Mouse (Mus musculus): ENCODE measurements at regions not wholly inside any gene's neighbourhood (a gene's known extent, or its start where the extent isn't known, plus 50 kb on each side); places are given as distances from the start of the nearest gene placed in this dataset.

DNA sequence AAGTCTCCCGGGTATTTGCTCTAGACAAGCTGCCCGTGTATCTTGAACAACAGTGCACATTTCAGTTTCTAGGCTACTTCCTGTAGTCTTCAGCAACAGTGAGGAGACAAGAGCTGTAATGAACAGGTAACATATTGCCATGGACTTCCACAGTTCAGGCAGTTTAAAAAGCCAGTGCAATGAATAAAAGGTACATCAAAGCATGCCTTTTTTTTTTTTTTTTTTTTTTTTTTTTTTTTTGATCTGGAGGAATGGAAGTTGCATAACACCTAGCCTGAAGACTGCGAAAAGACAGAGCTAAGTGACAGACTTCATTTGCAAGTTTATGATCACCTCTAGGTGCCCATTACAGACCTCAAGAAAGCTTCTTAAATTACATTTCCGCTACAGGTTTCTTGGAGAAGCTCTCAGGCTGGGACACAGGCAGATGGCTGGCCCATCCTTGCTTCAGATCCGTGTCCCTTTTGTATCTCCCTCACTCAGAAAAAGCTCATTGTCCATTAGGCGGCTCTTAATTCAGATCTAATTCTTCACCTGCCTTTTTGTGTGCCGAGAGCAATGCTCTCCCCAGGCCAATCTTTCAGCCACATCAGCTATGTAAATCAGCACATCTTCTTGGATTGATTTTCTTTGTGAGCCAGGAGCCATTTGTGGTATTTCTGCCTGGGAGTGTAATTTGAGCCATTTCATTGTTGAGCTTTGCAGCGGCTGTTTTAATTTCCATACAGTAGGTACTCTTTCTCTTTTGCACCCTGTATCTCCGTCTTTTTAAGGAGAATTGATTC lies 78.6 kb upstream of the Cnr1 start:
- in situ Hi-C loops (cut with MboI; ENCODE audit: low sequenced_read_pairs in 2 of 2, unreplicated experiment in 2 of 2) = no loop called here
- no peak overlapping the region for H3K9ac ChIP-seq (ENCODE audit: insufficient read depth, low read depth, low read length, poor library complexity, severe bottlenecking)
- H3K9me3 ChIP-seq (ENCODE audit: control insufficient read depth, insufficient read depth, low read depth, low read length) = no peaks in the 10 kb centered on the region
- no peak overlapping the region for H3K27ac ChIP-seq (ENCODE audit: insufficient read depth, low read depth, low read length, poor library complexity, severe bottlenecking)
- TF ChIP-seq ZNF384 (IDR thresholded peaks at IDR 0.05; ENCODE audit: low read depth, low read length) = peak; percentile 85
- no peak for TF ChIP-seq CHD2 (IDR thresholded peaks at IDR 0.05; ENCODE audit: low read depth, low read length)
- peak; percentile 13 for DNase-seq (ENCODE audit: low read depth, low spot score)
- no peak overlapping the region for H3K4me3 ChIP-seq (ENCODE audit: insufficient read depth in 1 of 2, low read depth in 1 of 2, low read length in 2 of 2, poor library complexity in 1 of 2, severe bottlenecking in 1 of 2)
- no peaks in the 10 kb centered on the region for H3K36me3 ChIP-seq (ENCODE audit: control insufficient read depth, insufficient read depth, low read length, poor library complexity, severe bottlenecking)
- H3K4me1 ChIP-seq (ENCODE audit: control insufficient read depth in 2 of 2, insufficient read depth in 2 of 2, low read length in 2 of 2, poor library complexity in 1 of 2) = no peaks in the 10 kb centered on the region

DNA sequence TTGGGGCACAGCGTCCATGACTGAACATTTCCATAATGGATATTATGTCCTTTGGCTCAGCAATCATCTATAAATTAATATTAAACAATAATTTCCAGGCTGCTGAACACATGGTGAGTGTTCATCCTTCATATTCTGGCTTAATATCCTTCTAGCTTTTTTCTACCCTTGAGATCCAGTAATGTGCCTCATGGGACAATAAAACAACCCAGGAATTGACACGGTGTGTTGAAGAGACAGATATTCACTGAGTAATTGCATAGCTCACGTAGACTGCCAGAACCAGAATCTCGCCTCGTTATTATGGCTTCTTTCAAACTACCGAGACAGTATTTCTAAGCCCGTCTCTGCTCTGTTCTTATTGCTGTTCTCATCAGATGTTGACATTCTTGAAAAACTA lies 74.1 kb upstream of the Cnr1 start:
- no peak overlapping the region for H3K4me3 ChIP-seq (ENCODE audit: insufficient read depth in 1 of 2, low read depth in 1 of 2, low read length in 2 of 2, poor library complexity in 1 of 2, severe bottlenecking in 1 of 2)
- no peak for TF ChIP-seq CHD2 (IDR thresholded peaks at IDR 0.05; ENCODE audit: low read depth, low read length)
- TF ChIP-seq ZC3H11A (IDR thresholded peaks at IDR 0.05; ENCODE audit: borderline replicate concordance, low read depth, low read length) = no peak
- TF ChIP-seq MAFK (IDR thresholded peaks at IDR 0.05; ENCODE audit: insufficient read depth, low read depth, low read length) = no peak
- no peak for TF ChIP-seq HCFC1 (IDR thresholded peaks at IDR 0.05; ENCODE audit: borderline replicate concordance, insufficient read depth, low read length)
- TF ChIP-seq ZNF384 (IDR thresholded peaks at IDR 0.05; ENCODE audit: low read depth, low read length) = no peak
- DNase-seq (ENCODE audit: low read depth, low spot score) = no peak
- no peaks in the 10 kb centered on the region for H3K36me3 ChIP-seq (ENCODE audit: control insufficient read depth, insufficient read depth, low read length, poor library complexity, severe bottlenecking)
- no peak overlapping the region for H3K27ac ChIP-seq (ENCODE audit: insufficient read depth, low read depth, low read length, poor library complexity, severe bottlenecking)
- H3K9ac ChIP-seq (ENCODE audit: insufficient read depth, low read depth, low read length, poor library complexity, severe bottlenecking) = no peak overlapping the region
- in situ Hi-C loops (cut with MboI; ENCODE audit: low sequenced_read_pairs in 2 of 2, unreplicated experiment in 2 of 2) = no loop called here
- no peaks in the 10 kb centered on the region for H3K4me1 ChIP-seq (ENCODE audit: control insufficient read depth in 2 of 2, insufficient read depth in 2 of 2, low read length in 2 of 2, poor library complexity in 1 of 2)
- H3K9me3 ChIP-seq (ENCODE audit: control insufficient read depth, insufficient read depth, low read depth, low read length) = no peaks in the 10 kb centered on the region

- no peak overlapping the region for H3K9ac ChIP-seq (ENCODE audit: insufficient read depth, low read depth, low read length, poor library complexity, severe bottlenecking)
- no peak for DNase-seq (ENCODE audit: low read depth, low spot score)
- no peak overlapping the region for H3K27ac ChIP-seq (ENCODE audit: insufficient read depth, low read depth, low read length, poor library complexity, severe bottlenecking)
- H3K4me3 ChIP-seq (ENCODE audit: insufficient read depth in 1 of 2, low read depth in 1 of 2, low read length in 2 of 2, poor library complexity in 1 of 2, severe bottlenecking in 1 of 2) = no peak overlapping the region
- no peaks in the 10 kb centered on the region for H3K4me1 ChIP-seq (ENCODE audit: control insufficient read depth in 2 of 2, insufficient read depth in 2 of 2, low read length in 2 of 2, poor library complexity in 1 of 2)
- in situ Hi-C loops (cut with MboI; ENCODE audit: low sequenced_read_pairs in 2 of 2, unreplicated experiment in 2 of 2) = no loop called here
- no peaks in the 10 kb centered on the region for H3K36me3 ChIP-seq (ENCODE audit: control insufficient read depth, insufficient read depth, low read length, poor library complexity, severe bottlenecking)
- TF ChIP-seq MAFK (IDR thresholded peaks at IDR 0.05; ENCODE audit: insufficient read depth, low read depth, low read length) (no peak), HCFC1 (IDR thresholded peaks at IDR 0.05; ENCODE audit: borderline replicate concordance, insufficient read depth, low read length) (no peak), ZC3H11A (IDR thresholded peaks at IDR 0.05; ENCODE audit: borderline replicate concordance, low read depth, low read length) (no peak), CHD2 (IDR thresholded peaks at IDR 0.05; ENCODE audit: low read depth, low read length) (no peak), ZNF384 (IDR thresholded peaks at IDR 0.05; ENCODE audit: low read depth, low read length) (no peak)
- H3K9me3 ChIP-seq (ENCODE audit: control insufficient read depth, insufficient read depth, low read depth, low read length) = no peaks in the 10 kb centered on the region
These were observed 72.1 kb upstream of the Cnr1 start for GRCm38 (mm10) chr4:33852294-33852693.

DNA sequence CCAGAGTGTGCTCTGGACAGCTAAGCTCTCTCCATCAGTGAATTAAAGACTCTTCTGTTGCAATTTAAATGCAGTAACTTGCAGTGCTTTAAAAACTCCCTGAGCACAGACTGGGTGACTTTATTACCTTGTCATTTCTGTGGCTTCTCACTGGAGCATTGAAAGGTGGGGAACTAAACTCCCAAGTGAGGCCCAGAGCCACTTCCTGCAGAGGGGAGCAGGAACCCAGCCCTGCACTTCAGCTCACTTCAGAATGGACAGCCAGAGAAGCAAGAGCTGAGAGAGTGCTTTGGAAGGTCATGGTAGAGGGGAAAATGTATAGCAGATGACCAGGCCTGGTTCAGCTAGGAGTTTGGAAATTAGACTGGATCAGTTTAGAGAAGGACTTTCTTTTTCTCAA lies 69.3 kb upstream of the Cnr1 start:
- H3K4me1 ChIP-seq (ENCODE audit: control insufficient read depth in 2 of 2, insufficient read depth in 2 of 2, low read length in 2 of 2, poor library complexity in 1 of 2) = no peaks in the 10 kb centered on the region
- in situ Hi-C loops (cut with MboI; ENCODE audit: low sequenced_read_pairs in 2 of 2, unreplicated experiment in 2 of 2) = no loop called here
- no peaks in the 10 kb centered on the region for H3K36me3 ChIP-seq (ENCODE audit: control insufficient read depth, insufficient read depth, low read length, poor library complexity, severe bottlenecking)
- H3K4me3 ChIP-seq (ENCODE audit: insufficient read depth in 1 of 2, low read depth in 1 of 2, low read length in 2 of 2, poor library complexity in 1 of 2, severe bottlenecking in 1 of 2) = no peak overlapping the region
- no peak overlapping the region for H3K9ac ChIP-seq (ENCODE audit: insufficient read depth, low read depth, low read length, poor library complexity, severe bottlenecking)
- no peak overlapping the region for H3K27ac ChIP-seq (ENCODE audit: insufficient read depth, low read depth, low read length, poor library complexity, severe bottlenecking)
- TF ChIP-seq ZNF384 (IDR thresholded peaks at IDR 0.05; ENCODE audit: low read depth, low read length) (no peak), MAFK (IDR thresholded peaks at IDR 0.05; ENCODE audit: insufficient read depth, low read depth, low read length) (no peak), HCFC1 (IDR thresholded peaks at IDR 0.05; ENCODE audit: borderline replicate concordance, insufficient read depth, low read length) (no peak), CHD2 (IDR thresholded peaks at IDR 0.05; ENCODE audit: low read depth, low read length) (no peak), ZC3H11A (IDR thresholded peaks at IDR 0.05; ENCODE audit: borderline replicate concordance, low read depth, low read length) (no peak)
- DNase-seq (ENCODE audit: low read depth, low spot score) = no peak
- H3K9me3 ChIP-seq (ENCODE audit: control insufficient read depth, insufficient read depth, low read depth, low read length) = no peaks in the 10 kb centered on the region

DNA sequence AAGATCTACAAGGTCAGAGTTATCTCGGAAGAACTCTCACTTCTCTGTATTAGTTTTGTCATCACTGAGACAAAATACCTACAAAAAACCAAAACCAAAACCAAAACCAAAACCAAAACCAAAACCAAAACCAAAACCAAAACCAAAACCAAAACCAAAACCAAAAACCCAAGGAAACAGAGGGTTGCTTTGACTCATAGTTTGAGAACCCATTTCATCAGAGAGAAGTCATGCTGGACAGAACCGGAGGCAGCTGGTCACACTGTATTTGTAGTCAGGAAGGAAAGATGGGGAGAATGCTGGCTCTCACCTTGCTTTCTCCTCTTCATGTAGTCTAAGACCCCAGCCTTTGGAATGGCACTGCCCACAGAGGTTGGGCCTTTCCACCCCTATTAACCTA lies 57.3 kb upstream of the Cnr1 start:
- H3K4me3 ChIP-seq (ENCODE audit: insufficient read depth in 1 of 2, low read depth in 1 of 2, low read length in 2 of 2, poor library complexity in 1 of 2, severe bottlenecking in 1 of 2) = no peak overlapping the region
- no peaks in the 10 kb centered on the region for H3K9me3 ChIP-seq (ENCODE audit: control insufficient read depth, insufficient read depth, low read depth, low read length)
- no peak overlapping the region for H3K9ac ChIP-seq (ENCODE audit: insufficient read depth, low read depth, low read length, poor library complexity, severe bottlenecking)
- in situ Hi-C loops (cut with MboI; ENCODE audit: low sequenced_read_pairs in 2 of 2, unreplicated experiment in 2 of 2) = no loop called here
- H3K4me1 ChIP-seq (ENCODE audit: control insufficient read depth in 2 of 2, insufficient read depth in 2 of 2, low read length in 2 of 2, poor library complexity in 1 of 2) = no peaks in the 10 kb centered on the region
- no peak for DNase-seq (ENCODE audit: low read depth, low spot score)
- H3K36me3 ChIP-seq (ENCODE audit: control insufficient read depth, insufficient read depth, low read length, poor library complexity, severe bottlenecking) = no peaks in the 10 kb centered on the region
- TF ChIP-seq ZC3H11A (IDR thresholded peaks at IDR 0.05; ENCODE audit: borderline replicate concordance, low read depth, low read length) (no peak), HCFC1 (IDR thresholded peaks at IDR 0.05; ENCODE audit: borderline replicate concordance, insufficient read depth, low read length) (no peak), CHD2 (IDR thresholded peaks at IDR 0.05; ENCODE audit: low read depth, low read length) (no peak), ZNF384 (IDR thresholded peaks at IDR 0.05; ENCODE audit: low read depth, low read length) (no peak), MAFK (IDR thresholded peaks at IDR 0.05; ENCODE audit: insufficient read depth, low read depth, low read length) (no peak)
- no peak overlapping the region for H3K27ac ChIP-seq (ENCODE audit: insufficient read depth, low read depth, low read length, poor library complexity, severe bottlenecking)

All from ES-E14 (cell line).